ENCODE assay signal across 8 mouse cellular contexts in genomic region chr5:115271931-115272811, GRCm38 (mm10). TPM values are rescaled to one million over a fixed set of nuclear protein-coding genes. Genes with fewer than 3 reads are reported as not detected.
DNase-seq lines count a peak whose midpoint lies in the region; ATAC-seq and TF ChIP-seq lines count a peak whose summit lies in the region.

No protein-coding gene starts in this region.

- H3K9ac ChIP-seq in CH12.LX (ENCODE audit: insufficient read depth, low read depth), result peak overlapping the region; percentile 95
- H3K9ac ChIP-seq in embryonic facial prominence, embryonic 15.5 days, result peak overlapping the region; percentile 98
- peak overlapping the region; percentile 99 for H3K9ac ChIP-seq in heart, embryonic 15.5 days

- TF ChIP-seq EP300 in CH12.LX (IDR thresholded peaks at IDR 0.05; ENCODE audit: low read length), result no peak

- peak overlapping the region; percentile 83 to 98 (median 92) for H3K4me3 ChIP-seq in CH12.LX (replicated peaks in 1 of 3; ENCODE audit: low read depth in 2 of 3, low read length in 2 of 3, poor library complexity in 1 of 3)
- peak overlapping the region; percentile 100 for H3K4me3 ChIP-seq in embryonic facial prominence, embryonic 15.5 days (replicated peaks)
- peak overlapping the region; percentile 100 for H3K4me3 ChIP-seq in heart, embryonic 15.5 days

- TF ChIP-seq CTCF in CH12.LX (conservative IDR thresholded peaks at IDR 0.05 in 1 of 2, IDR thresholded peaks at IDR 0.05 in 1 of 2; ENCODE audit: low read depth in 2 of 2, low read length in 2 of 2), result no peak

- no peak for TF ChIP-seq POLR2A in CH12.LX (IDR thresholded peaks at IDR 0.05; ENCODE audit: low read depth, low read length)

- in situ Hi-C loops in CH12.LX (cut with MboI; ENCODE audit: low pct_ligation_motif_present, low pct_unique_long_range_greater_than_20kb, low sequenced_read_pairs), result no loop called here

- peaks cover 14 to 32% of the 10 kb centered on the region in 2 experiments for H3K36me3 ChIP-seq in CH12.LX (replicated peaks in 1 of 2; ENCODE audit: control insufficient read depth in 1 of 2, insufficient read depth in 1 of 2, low read length in 1 of 2)
- 0 out of 2 replicates have a peak, but pooled peaks cover 3% of the 10 kb centered on the region for H3K36me3 ChIP-seq in embryonic facial prominence, embryonic 15.5 days
- H3K36me3 ChIP-seq in heart, embryonic 15.5 days, result 0 out of 2 replicates have a peak, but pooled peaks cover 8% of the 10 kb centered on the region

- H3K79me2 ChIP-seq in CH12.LX (replicated peaks; ENCODE audit: control insufficient read depth, extremely low read depth, insufficient read depth, poor library complexity, severe bottlenecking), result peaks cover 53% of the 10 kb centered on the region

- no peaks in the 10 kb centered on the region for H3K27me3 ChIP-seq in CH12.LX (replicated peaks)
- no peaks in the 10 kb centered on the region for H3K27me3 ChIP-seq in embryonic facial prominence, embryonic 15.5 days
- no peaks in the 10 kb centered on the region for H3K27me3 ChIP-seq in heart, embryonic 15.5 days

- TF ChIP-seq RAD21 in CH12.LX (IDR thresholded peaks at IDR 0.05; ENCODE audit: low read depth, low read length), result no peak

- H3K27ac ChIP-seq in CH12.LX (ENCODE audit: insufficient read depth, low read depth), result peak overlapping the region; percentile 40
- H3K27ac ChIP-seq in embryonic facial prominence, embryonic 15.5 days (replicated peaks), result peak overlapping the region; percentile 87
- peak overlapping the region; percentile 76 for H3K27ac ChIP-seq in heart, embryonic 15.5 days

- H3K4me1 ChIP-seq in CH12.LX (ENCODE audit: control insufficient read depth in 1 of 2, insufficient read depth in 2 of 2), result peaks cover 7 to 50% of the 10 kb centered on the region in 2 experiments
- peaks cover 43% of the 10 kb centered on the region for H3K4me1 ChIP-seq in embryonic facial prominence, embryonic 15.5 days
- peaks cover 48% of the 10 kb centered on the region for H3K4me1 ChIP-seq in heart, embryonic 15.5 days (replicated peaks)

- WGBS in embryonic facial prominence, embryonic 15.5 days, result under 1% methylated on average over 76 of the region's 77 CpGs
- under 1% methylated on average over 73 of the region's 77 CpGs for WGBS in heart, embryonic 15.5 days

- peak overlapping the region; percentile 98 for H3K4me2 ChIP-seq in CH12.LX (ENCODE audit: insufficient read depth, low read depth, poor library complexity, severe bottlenecking)
- peak overlapping the region; percentile 53 for H3K4me2 ChIP-seq in embryonic facial prominence, embryonic 15.5 days (replicated peaks)
- H3K4me2 ChIP-seq in heart, embryonic 15.5 days, result peak overlapping the region; percentile 77

- dilution Hi-C loops in CH12.LX (cut with MboI; ENCODE audit: extremely low pct_ligation_motif_present, extremely low pct_unique_long_range_greater_than_20kb, low sequenced_read_pairs), result no loop called here

- peak; percentile 60 for DNase-seq in CH12.LX (ENCODE audit: extremely low read depth)
- peak; percentile 27 to 50 for DNase-seq in layer of hippocampus, postnatal 36 days
- peak; percentile 25 for DNase-seq in right cerebral cortex, adult 18-20 months
- DNase-seq in urinary bladder, postnatal 4 days (ENCODE audit: low spot score in 2 of 2), result peak; percentile 40 to 65

- peaks cover 2% of the 10 kb centered on the region for H3K9me3 ChIP-seq in CH12.LX (replicated peaks; ENCODE audit: low read length)
- no peaks in the 10 kb centered on the region for H3K9me3 ChIP-seq in embryonic facial prominence, embryonic 15.5 days (replicated peaks)
- no peaks in the 10 kb centered on the region for H3K9me3 ChIP-seq in heart, embryonic 15.5 days (replicated peaks)

- ATAC-seq in activated CD4-positive, CD25-positive, alpha-beta regulatory T cell, adult 4 months, result peak; percentile 20
- no peak for ATAC-seq in embryonic facial prominence, embryonic 15.5 days (ENCODE audit: insufficient number of reproducible peaks, low FRiP score, low TSS enrichment, low read depth)
- ATAC-seq in heart, embryonic 15.5 days (replicated peaks; ENCODE audit: insufficient number of reproducible peaks, insufficient read depth, low FRiP score, low read depth), result peak; percentile 36
- ATAC-seq in megakaryocyte, adult 5-6 weeks (ENCODE audit: poor library complexity, severe bottlenecking), result peak; percentile 10; the same call in 1 of the 2 replicates

TF ChIP-seq in CH12.LX, 34 proteins besides CTCF, POLR2A, EP300 and RAD21:
- TF ChIP-seq GABPA (IDR thresholded peaks at IDR 0.05; ENCODE audit: insufficient replicate concordance, low read depth, low read length) (no peak), UBTF (IDR thresholded peaks at IDR 0.05; ENCODE audit: low read depth, low read length) (peak; percentile 89; the same call in 1 of the 2 replicates), ZMIZ1 (IDR thresholded peaks at IDR 0.05; ENCODE audit: low read depth, low read length) (0 out of 2 replicates have a peak, but pooled peaks have one; percentile 10), MYC (IDR thresholded peaks at IDR 0.05; ENCODE audit: low read depth, low read length) (0 out of 2 replicates have a peak, but pooled peaks have one; percentile 32), SIN3A (IDR thresholded peaks at IDR 0.05; ENCODE audit: low read length) (peak; percentile 57; the same call in 1 of the 2 replicates), MEF2A (IDR thresholded peaks at IDR 0.05; ENCODE audit: borderline replicate concordance, low read depth, low read length) (peak; percentile 66)

RNA-seq across cellular contexts. Expression of gene Rnf10, which starts 0.5 kb away (rescaled TPM):
- total RNA-seq in CH12.LX (2012; rRNA removed) (63.6 and 68.5 TPM in 2 replicates), CH12.LX (2014; rRNA removed) (38.5 and 39.9 TPM in 2 replicates)
- polyA plus RNA-seq in CH12.LX (2012; ENCODE audit: insufficient read length, low read depth), result 154 and 187 TPM in 2 replicates
- polyA plus RNA-seq in activated CD4-positive, CD25-positive, alpha-beta regulatory T cell, adult 4 months (2017; shearing (Covaris generic)), result 10 to 100 TPM; 30.8 to 33.1 TPM
- 158 and 170 TPM in 2 replicates for polyA plus RNA-seq in embryonic facial prominence, embryonic 15.5 days (2015; fragmentation: Nextera tagmentation; extraction: Ambion mirVana)
- 131 and 156 TPM in 2 replicates for polyA plus RNA-seq in heart, embryonic 15.5 days (2015; fragmentation: Nextera tagmentation; extraction: Ambion mirVana)
- 100 to 1,000 TPM; 238 to 245 TPM for total RNA-seq in layer of hippocampus, postnatal 36 days (2021)
- total RNA-seq in megakaryocyte, adult 5-6 weeks (2015), result 50.9 and 55.4 TPM in 2 replicates
- total RNA-seq in megakaryocyte, adult 5-6 weeks (2017), result 55.9 and 78.3 TPM in 2 replicates

RNA-seq across cellular contexts. Expression of gene Coq5, which starts 7.3 kb away (rescaled TPM):
- total RNA-seq in CH12.LX (2012; rRNA removed) (46.7 and 46.8 TPM in 2 replicates), CH12.LX (2014; rRNA removed) (41.9 and 46.7 TPM in 2 replicates)
- polyA plus RNA-seq in CH12.LX (2012; ENCODE audit: insufficient read length, low read depth), result 42.3 and 43.9 TPM in 2 replicates
- polyA plus RNA-seq in activated CD4-positive, CD25-positive, alpha-beta regulatory T cell, adult 4 months (2017; shearing (Covaris generic)), result 10 to 100 TPM; 27.2 to 34.4 TPM
- 37.3 and 37.6 TPM in 2 replicates for polyA plus RNA-seq in embryonic facial prominence, embryonic 15.5 days (2015; fragmentation: Nextera tagmentation; extraction: Ambion mirVana)
- polyA plus RNA-seq in heart, embryonic 15.5 days (2015; fragmentation: Nextera tagmentation; extraction: Ambion mirVana), result 72.3 and 83.3 TPM in 2 replicates
- total RNA-seq in layer of hippocampus, postnatal 36 days (2021), result 10 to 100 TPM; 38.0 to 40.0 TPM
- total RNA-seq in megakaryocyte, adult 5-6 weeks (2015), result 8.7 and 10.9 TPM in 2 replicates
- total RNA-seq in megakaryocyte, adult 5-6 weeks (2017), result 27.3 and 27.8 TPM in 2 replicates

RNA-seq across cellular contexts. Expression of gene Dynll1, which starts 28.6 kb away (rescaled TPM):
- total RNA-seq in CH12.LX (2012; rRNA removed) (312 and 488 TPM in 2 replicates), CH12.LX (2014; rRNA removed) (456 and 502 TPM in 2 replicates)
- polyA plus RNA-seq in CH12.LX (2012; ENCODE audit: insufficient read length, low read depth), result 516 and 646 TPM in 2 replicates
- polyA plus RNA-seq in activated CD4-positive, CD25-positive, alpha-beta regulatory T cell, adult 4 months (2017; shearing (Covaris generic)), result 100 to 1,000 TPM; 459 to 496 TPM
- polyA plus RNA-seq in embryonic facial prominence, embryonic 15.5 days (2015; fragmentation: Nextera tagmentation; extraction: Ambion mirVana), result 1,800 and 1,802 TPM in 2 replicates
- polyA plus RNA-seq in heart, embryonic 15.5 days (2015; fragmentation: Nextera tagmentation; extraction: Ambion mirVana), result 1,079 and 1,146 TPM in 2 replicates
- total RNA-seq in layer of hippocampus, postnatal 36 days (2021), result 100 to 1,000 TPM; 813 to 849 TPM
- total RNA-seq in megakaryocyte, adult 5-6 weeks (2015), result 646 and 659 TPM in 2 replicates
- total RNA-seq in megakaryocyte, adult 5-6 weeks (2017), result 318 and 344 TPM in 2 replicates

RNA-seq across cellular contexts. Expression of gene Pop5, which starts 36.5 kb away (rescaled TPM):
- total RNA-seq in CH12.LX (2012; rRNA removed) (236 and 301 TPM in 2 replicates), CH12.LX (2014; rRNA removed) (156 and 161 TPM in 2 replicates)
- 127 and 163 TPM in 2 replicates for polyA plus RNA-seq in CH12.LX (2012; ENCODE audit: insufficient read length, low read depth)
- polyA plus RNA-seq in activated CD4-positive, CD25-positive, alpha-beta regulatory T cell, adult 4 months (2017; shearing (Covaris generic)), result 100 to 1,000 TPM; 122 to 135 TPM
- 90.1 and 92.0 TPM in 2 replicates for polyA plus RNA-seq in embryonic facial prominence, embryonic 15.5 days (2015; fragmentation: Nextera tagmentation; extraction: Ambion mirVana)
- 56.2 and 60.3 TPM in 2 replicates for polyA plus RNA-seq in heart, embryonic 15.5 days (2015; fragmentation: Nextera tagmentation; extraction: Ambion mirVana)
- 100 to 1,000 TPM; 117 to 122 TPM for total RNA-seq in layer of hippocampus, postnatal 36 days (2021)
- 61.7 and 74.6 TPM in 2 replicates for total RNA-seq in megakaryocyte, adult 5-6 weeks (2015)
- total RNA-seq in megakaryocyte, adult 5-6 weeks (2017), result 30.9 and 81.2 TPM in 2 replicates

RNA-seq across cellular contexts. Expression of gene Srsf9, which starts 54.8 kb away (rescaled TPM):
- 73.4 and 82.8 TPM in 2 replicates for total RNA-seq in CH12.LX (2012; rRNA removed)
- 117 and 121 TPM in 2 replicates for total RNA-seq in CH12.LX (2014; rRNA removed)
- 112 and 130 TPM in 2 replicates for polyA plus RNA-seq in CH12.LX (2012; ENCODE audit: insufficient read length, low read depth)
- 10 to 100 TPM; 17.9 to 23.8 TPM for polyA plus RNA-seq in activated CD4-positive, CD25-positive, alpha-beta regulatory T cell, adult 4 months (2017; shearing (Covaris generic))
- 263 and 264 TPM in 2 replicates for polyA plus RNA-seq in embryonic facial prominence, embryonic 15.5 days (2015; fragmentation: Nextera tagmentation; extraction: Ambion mirVana)
- polyA plus RNA-seq in heart, embryonic 15.5 days (2015; fragmentation: Nextera tagmentation; extraction: Ambion mirVana), result 99.0 and 118 TPM in 2 replicates
- total RNA-seq in layer of hippocampus, postnatal 36 days (2021), result 10 to 100 TPM; 85.8 to 88.9 TPM
- total RNA-seq in megakaryocyte, adult 5-6 weeks (2015), result 79.1 and 98.4 TPM in 2 replicates
- total RNA-seq in megakaryocyte, adult 5-6 weeks (2017), result 126 and 130 TPM in 2 replicates
